Mouse (Mus musculus): ENCODE measurements around the gene Dst.

Gene Dst

DNA sequence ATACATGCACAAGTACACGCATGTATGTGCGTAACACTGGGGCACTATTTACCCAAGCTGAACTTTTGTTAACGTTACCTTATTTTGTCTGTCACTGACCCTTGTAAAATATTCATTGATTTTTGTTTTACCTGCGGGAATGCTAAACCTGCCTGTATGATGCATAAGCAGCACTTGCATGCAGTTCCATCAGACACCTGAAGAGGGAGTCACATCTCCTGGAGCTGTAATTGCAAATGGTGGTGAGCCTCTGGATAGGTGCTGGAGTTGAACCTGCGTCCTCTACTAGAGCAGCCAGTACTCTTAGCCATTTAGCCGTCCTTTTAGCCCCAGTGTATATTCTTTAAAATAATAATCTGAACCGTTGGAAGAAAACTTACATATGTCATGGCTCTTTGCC is 185.6 kb downstream of the Dst start:
- DNase-seq (ENCODE audit: extremely low read depth, insufficient read length, low spot score): no peak

DNA sequence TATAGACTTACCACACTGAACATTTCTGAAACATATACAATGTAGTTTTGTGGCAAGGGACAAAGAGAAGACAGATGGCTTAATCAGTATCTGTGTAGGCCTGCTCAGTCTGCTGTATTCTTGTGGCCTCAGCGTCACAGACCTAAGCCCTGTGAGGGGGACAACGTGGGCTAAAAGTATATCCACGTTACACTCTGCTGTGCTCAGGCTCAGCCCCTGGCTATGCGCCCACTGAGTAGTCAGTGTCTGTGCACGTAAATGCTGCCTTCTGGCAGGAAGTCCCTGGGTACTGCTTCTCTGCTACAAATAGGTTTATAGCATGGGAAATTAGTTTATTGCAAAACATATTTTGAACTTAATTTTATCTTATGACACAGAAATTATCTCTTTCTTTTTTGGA is 186.3 kb downstream of the Dst start:
- no peak for DNase-seq (ENCODE audit: extremely low read depth, insufficient read length, low spot score)

DNA sequence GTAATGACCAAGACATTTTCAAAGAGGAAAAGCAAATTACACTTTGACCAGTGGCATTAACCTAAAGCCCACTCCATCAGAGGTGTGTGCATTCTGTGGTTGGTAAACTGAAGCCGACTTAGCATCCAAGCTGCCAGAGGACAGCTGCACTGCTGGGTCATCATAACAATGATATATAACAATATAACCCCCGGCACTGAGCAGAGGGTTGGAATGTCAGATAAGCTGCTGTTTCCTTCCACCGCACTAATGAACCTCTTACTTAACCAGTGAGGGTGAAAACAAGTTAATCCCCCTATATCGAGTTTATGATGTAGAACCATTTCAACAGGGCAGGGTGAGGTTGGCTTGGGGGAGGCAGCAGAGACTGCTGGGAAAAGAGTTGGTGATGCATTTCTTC is 187.1 kb downstream of the Dst start:
- DNase-seq (ENCODE audit: extremely low read depth, insufficient read length, low spot score): no peak

DNA sequence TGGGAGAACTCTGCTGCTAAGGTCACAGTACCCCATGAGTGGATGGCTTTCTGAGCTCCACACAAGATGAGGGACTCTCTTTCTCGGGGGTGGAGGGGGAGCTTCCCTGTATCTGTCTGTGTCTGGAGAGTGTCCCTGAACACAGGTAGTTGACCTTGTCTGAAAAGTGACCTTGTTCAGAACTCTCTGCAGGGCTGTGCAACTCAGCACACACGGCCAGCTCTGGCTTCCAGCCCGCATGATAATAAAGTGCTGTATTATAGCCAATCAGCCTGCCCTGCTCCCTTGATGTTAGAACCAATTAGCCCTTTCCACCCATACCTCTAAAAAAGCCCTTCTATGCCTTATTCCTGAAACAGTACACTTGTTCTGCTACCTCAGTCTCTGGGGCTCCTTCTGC is 188.9 kb downstream of the Dst start:
- no peak for DNase-seq (ENCODE audit: extremely low read depth, insufficient read length, low spot score)

DNA sequence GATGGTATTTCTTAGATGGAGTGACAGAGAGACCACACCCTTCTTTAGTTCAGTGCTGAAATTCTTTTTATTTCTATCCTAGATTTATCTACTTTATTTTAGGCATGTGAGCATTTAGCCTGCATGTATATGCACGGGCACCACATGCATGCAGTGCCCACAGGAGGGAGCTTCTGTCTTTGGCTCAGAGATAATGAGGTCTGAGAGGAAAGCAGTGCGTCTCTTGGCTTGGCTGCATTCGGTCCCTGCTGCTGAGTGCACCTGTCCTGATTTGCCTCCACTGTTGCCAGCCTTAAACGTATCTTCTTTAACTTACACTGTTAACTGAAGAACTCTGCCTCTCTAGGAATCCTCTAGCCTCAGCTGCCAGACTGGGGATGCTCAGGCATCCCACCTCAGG is 189.6 kb downstream of the Dst start:
- no peak for DNase-seq (ENCODE audit: extremely low read depth, insufficient read length, low spot score)

DNA sequence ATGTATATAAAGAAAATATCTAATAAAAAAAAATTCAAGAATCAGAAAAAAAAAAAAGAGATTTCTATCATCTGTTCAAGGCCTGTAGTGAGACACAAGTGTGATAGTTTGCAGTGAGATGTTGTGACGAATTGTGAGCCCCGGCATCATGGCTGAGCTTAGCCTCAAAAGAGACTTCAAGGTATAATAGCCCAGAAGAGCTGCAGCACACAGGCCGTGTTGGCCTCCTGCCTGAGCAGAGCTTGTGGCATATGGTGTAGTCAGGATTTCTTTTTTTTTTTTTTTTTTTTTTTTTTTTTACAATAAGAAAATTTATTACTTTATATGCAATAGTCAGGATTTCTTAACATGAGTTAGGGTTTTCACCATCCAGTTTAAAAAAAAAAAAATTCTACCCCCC is 191.4 kb downstream of the Dst start:
- no peak for DNase-seq (ENCODE audit: extremely low read depth, insufficient read length, low spot score)

DNA sequence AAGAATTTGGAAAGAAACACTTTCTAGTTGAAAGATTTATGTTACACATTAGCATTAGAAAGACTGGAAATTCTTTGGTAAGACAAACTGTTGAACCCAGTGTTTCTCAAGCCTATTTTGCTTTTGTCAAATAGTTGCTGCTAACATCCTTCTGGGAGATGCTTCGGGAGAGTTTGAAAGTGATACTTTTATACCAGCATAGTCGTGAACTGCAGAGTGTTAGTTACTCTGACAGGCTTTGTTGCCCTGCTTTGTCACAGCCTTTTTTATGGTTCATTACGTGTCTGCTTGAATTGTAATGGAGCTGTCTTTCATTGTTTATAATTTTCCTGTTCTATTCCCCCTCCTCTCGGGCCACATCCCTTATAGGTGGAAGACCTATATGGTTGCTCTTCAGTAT is 192.4 kb downstream of the Dst start:
- no peak for DNase-seq (ENCODE audit: extremely low read depth, insufficient read length, low spot score)

DNA sequence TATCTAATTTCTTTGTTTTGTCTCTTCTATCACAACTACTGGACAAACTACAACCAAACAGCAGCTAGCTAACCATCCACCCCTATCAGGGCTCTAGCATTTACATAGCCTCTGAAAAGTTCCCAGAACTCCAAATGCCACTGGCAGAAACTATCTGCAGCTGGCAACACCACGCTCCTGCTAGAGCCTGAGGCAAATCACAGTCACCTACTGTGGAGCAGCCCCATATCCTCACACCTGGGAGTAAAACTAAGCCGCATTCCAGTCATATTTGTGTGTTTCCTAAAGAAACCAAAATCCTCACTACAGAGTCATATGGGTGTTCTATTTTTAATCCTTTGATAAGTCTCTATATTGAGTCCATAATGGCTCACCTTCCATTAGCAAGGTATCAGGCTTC is 194.6 kb downstream of the Dst start:
- DNase-seq (ENCODE audit: extremely low read depth, insufficient read length, low spot score): no peak

DNA sequence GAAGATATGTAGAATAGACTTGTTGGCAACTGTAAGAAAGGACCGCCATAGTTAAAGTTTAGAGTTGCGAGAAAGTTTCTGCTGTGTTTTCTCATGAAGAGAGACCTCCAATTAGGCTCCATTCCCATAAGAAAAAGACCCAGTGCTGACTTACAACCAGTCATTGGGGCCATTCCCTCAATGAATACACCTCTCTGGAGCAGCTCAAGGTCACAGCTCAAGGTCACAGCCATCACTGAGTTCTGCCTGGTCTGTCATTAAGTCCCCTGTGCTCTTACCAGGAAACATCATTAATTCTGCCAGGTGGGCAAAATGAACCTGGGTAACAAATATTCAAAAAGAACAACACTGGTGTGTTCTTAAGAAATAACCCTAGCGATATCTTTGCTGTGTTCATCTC is 195.2 kb downstream of the Dst start:
- no peak for DNase-seq (ENCODE audit: extremely low read depth, insufficient read length, low spot score)

DNA sequence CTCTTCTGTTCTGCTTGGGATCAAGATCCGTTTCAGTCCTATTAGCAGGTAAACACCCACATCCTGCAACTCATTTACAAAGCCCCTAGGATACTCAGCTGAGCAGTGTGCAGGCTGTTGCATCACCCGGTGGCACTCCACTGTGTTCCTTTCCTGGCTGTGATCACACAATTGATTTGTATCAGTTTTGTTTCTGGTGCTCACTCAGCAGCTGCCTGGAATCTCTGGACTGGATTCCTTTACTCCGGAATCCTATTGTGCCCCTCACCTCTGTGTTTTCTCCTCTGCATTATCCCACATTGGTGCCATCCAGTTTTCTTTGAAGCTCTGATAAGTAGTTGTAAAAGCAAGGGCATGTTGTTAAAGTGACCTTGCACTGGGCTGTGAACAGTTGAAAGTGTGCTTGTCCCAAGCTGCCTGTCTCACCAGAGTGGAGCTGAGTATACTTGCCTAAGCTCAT is 195.7 kb downstream of the Dst start:
- no peak for DNase-seq (ENCODE audit: extremely low read depth, insufficient read length, low spot score)

DNA sequence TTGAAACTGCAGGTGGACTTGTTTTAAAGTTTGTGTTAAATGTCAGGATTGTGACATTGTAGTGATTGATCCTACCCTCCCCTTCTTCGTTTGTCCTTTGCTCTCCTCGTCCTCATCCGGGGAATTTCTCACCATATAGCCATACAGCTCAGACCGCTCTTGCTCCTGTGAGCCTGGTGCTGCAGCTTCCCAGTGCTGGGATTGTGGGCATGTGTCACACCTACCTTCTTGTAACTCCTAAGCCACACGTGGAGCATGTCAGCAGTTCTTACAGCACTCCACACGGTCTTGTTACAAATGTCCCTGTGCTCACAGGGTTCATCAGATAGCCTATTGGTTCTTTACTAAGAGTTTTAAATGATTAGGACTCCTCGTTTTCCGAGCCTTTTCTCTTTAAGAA is 196.8 kb downstream of the Dst start:
- DNase-seq (ENCODE audit: extremely low read depth, insufficient read length, low spot score): no peak

DNA sequence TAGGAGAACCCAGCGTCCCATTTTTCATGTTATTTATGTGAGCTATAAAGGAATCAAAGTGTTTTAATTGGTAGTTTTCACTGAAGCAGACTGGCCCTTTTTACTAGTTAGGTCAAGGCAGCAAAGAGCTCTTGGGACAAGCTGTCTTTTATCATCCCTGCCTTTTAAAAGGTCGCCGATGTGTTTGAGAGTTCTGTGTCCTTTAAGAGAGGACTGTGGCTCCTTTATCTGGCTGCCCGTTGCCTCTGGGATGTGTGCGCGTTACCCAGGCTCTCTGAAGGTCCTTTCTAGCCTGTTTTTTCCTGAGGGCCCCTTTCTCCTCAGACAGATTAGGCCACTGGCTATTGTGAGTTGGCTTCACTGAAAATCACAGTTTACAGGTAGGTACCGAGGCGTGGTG is 198.6 kb downstream of the Dst start:
- no peak for DNase-seq (ENCODE audit: extremely low read depth, insufficient read length, low spot score)

DNA sequence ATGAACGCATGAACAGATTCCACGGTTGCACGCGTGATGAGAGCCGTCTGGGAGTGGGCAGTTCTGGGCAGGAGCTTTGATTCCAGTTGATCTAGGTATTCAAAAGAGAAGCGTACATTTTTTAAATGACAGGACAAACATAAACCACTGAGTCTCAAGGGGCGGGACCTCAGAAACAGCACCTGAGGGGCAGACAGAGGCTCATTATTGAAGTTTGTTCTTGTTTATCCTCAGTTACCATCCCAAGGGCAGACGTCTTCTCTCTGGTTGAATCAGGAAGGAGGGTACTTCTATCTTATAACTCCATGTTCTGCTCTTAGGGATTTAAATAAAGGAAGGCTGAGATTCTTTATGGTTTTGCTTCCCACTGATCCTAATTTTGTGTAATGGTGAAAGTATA is 199.1 kb downstream of the Dst start:
- DNase-seq (ENCODE audit: extremely low read depth, insufficient read length, low spot score): no peak

DNA sequence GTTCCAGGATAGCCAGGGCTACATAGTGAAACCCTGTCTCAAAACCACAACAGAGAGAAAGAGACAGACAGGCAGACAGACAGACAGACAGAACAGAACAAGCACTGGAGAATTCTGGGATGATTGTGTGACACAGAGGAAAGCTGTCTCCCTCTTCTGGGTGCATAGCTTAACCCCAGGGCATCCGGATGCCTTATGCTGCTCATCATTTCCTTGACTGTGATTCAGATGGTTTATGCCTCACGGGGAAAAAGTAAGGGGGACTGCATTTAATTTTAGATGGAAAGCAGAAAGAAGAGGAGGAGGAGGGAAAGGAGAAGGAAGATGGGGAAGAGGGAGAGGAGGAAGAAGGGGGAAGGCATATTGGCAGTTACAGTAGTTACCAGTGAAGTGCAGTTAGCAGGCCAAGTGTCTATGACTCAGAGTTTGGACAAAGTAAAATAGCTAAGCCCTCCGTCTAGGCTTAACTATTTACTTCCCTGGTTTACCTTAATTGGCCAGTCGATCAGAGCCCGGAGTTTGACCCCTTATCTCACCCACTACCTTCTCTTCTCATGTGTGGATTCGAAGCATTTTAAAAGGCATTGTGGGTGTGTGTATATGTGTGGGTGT is 201.7 kb downstream of the Dst start:
- DNase-seq (ENCODE audit: extremely low read depth, insufficient read length, low spot score): peak; percentile 62

DNA sequence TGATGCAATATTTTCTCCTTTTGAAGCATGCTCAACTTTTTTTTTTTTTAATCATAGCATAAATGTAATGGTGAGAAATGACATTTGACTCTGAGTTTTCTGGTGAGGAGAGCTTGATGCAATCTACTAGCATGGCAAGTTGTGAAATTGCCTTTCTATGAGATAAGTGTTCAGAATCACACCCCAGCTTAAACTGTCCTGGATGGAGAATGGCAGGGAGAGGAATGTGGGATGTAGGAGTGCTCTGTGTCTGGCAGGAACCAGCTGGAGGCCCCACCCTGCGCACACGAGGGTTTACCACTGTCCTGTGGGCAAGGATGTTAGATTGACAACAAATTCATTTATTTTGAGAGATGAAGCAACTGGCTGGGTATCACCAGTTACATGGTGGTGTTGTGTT is 202.8 kb downstream of the Dst start:
- DNase-seq (ENCODE audit: extremely low read depth, insufficient read length, low spot score): peak; percentile 43

DNA sequence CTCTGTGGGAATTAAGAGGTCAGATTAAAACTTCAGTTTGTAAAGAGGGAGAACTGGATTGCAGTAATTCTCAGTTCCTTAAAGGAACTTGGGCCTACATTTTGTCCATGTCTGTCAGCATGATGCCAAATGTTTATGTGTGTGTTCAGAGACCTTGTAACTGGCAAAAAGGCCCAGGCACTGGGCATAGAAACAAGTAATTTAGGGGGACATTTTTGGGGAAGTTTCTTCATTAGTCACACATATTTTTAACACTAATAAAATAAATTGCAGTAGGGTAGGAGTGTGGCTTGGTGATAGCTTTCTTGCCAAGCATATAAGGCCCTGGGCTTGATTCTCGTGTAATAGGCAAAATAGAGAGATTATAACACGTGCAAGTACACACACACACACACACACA is 203.9 kb downstream of the Dst start:
- DNase-seq (ENCODE audit: extremely low read depth, insufficient read length, low spot score): peak; percentile 54

DNA sequence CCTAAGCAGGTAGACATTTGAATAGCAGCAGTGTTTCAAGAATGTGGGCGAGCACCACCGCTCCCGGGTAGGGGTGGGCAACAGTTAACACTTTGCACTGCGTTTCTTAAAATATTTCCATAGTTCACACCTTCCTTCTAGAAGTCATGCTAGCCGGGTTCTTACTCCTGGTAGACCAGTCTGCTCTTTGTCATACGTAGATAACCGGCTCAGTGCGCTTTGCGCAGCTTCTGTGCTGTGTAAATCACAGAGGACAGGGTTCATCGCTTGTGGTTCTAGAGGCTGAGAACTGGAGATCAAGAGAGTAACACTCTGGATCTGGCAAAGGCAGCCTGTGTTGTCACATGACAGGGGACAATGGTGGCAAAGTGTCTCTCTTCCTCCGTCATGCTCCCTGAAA is 208.4 kb downstream of the Dst start:
- DNase-seq (ENCODE audit: extremely low read depth, insufficient read length, low spot score): no peak

DNA sequence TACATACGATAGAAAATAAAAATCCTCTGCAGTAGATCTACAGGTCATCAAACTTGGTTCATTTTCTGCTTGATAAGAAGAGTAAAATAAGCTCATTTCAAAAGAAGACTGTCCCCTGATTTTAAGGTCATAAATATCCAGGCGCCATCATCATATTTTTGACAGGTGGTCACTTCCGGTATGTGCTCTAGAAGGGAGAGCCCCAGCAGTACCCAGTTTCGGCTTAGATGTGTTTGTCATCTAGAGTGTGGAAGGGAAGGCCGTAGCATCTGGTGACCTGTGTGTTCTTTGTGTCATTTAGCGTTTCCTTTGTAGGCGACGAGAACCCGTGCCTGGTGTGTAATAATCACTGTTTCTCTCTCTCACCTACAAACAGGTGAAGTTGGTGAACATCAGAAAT is 209.0 kb downstream of the Dst start:
- DNase-seq (ENCODE audit: extremely low read depth, insufficient read length, low spot score): no peak

DNA sequence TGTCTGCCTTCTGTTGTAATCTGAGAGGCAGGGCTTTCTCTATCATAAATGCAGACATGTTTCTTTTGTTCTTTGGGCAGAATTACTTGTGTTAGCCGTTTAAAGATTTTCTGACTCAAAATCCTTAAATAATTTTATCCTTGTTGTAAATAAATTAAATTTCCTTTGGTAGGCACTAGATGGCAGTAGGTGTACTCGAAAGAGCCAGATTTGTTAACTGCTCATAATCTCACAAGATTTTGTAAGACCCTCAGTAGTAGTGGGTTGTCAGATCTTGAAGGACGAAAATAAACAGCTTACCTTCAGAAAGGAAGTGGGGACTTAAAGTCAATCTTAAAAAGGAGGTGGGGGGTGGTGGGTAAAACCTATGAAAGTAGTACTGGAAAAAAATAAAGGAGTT is 209.7 kb downstream of the Dst start:
- no peak for DNase-seq (ENCODE audit: extremely low read depth, insufficient read length, low spot score)

DNA sequence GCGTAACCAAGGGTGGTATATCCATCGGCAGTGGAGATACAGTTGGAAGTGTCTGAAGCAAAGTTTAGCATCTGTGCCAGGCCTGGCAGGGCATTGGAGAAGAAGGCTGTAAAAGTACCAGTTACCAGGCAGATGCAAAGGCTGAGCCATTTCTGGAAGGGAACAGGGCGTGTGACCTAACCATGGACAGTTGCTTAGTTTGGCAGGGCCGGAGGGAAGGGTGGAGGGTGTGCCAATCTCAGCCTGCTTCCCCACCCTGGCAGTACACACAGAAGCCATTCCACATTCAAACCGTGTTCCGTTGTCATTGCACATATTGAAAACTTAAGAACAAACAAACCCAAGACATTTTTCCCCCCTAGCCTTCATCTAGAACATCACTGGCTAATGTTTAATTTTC is 212.0 kb downstream of the Dst start:
- no peak for DNase-seq (ENCODE audit: extremely low read depth, insufficient read length, low spot score)

DNA sequence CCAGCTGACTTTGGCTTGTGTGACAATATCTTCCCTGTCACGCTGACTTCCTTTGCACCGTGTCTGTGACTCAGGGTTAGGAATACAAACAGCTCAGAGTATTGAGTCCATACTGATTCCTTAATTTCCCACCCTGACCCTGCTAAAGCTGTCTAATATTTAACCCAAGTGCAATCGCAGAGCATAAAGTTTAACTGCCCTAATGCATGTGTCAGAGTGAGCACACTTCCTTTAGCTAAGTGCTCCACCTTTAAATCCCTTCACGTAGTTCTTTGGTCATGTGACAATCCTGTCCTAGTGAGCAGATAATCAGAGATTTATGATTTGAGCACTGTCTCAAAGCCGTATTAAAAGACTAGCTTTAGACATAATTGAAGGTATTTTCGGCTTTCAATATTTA is 212.6 kb downstream of the Dst start:
- DNase-seq (ENCODE audit: extremely low read depth, insufficient read length, low spot score): no peak

DNA sequence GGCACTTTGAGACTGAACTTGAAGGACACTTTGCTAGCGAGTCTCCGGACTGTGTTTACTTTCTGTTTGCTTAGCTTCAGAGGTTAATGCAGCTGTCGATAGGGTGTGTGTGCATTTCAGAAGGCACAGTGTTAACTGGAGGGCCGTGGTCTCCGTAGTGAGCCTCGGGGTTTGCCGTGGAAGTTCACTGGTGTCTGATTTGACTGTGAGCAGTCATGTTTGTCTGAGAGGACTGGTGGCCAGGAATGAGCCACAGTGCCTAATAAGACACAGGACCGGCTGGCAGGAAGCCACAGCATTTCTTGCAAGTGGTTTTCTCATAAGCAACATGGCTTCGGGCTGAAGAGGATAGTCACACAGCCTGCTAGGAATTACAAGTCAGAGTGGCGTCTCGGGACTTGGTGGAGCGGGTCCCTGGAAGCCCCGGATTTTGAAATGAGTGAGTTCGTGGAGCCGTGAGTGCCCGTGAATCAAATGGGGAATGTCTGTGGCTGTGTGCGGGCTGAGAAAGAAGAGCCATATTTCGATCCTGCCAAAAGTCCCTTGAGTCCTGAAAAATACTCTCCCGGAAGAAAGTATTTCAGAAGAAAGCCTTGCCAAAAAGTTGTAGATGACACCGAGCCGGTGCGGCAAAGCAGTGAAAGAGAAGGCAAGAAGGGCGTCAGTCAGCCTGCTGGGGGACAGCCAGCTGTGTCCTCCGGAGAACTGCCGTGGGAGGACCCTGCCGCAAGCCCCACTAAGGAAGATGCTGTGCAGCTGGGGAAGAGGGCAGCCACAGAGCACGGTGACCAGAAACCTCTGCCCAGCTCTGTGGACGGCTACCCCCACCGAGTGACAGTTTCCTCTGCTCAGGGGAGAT is 213.4 kb downstream of the Dst start:
- DNase-seq (ENCODE audit: extremely low read depth, insufficient read length, low spot score): peak; percentile 78
